Mouse (Mus musculus) kidney, embryonic 16.5 days (tissue): ENCODE data around the gene Psmc6. TPM values are rescaled to one million over a fixed set of nuclear protein-coding genes. Genes with fewer than 3 reads are reported as not detected.
A peak's percentile ranks its signal among the peaks of the same experiment; 100 is the strongest.

ENCODE experiments used
- ATAC-seq: fragments of 200-750 bp; cut with Nextera tagmentation; 2 replicates; pipeline ENCODE4 v1.8.0; 2017; ENCODE audit warnings: moderate TSS enrichment; ENCODE audit not compliant: low FRiP score, low TSS enrichment
- H3K27ac ChIP-seq: fragments of 300-500 bp; sonication (generic); 2 replicates; pipeline ENCODE4 v1.5.1; 2014; ENCODE audit warnings: low read length
- H3K27me3 ChIP-seq: fragments of 300-500 bp; sonication (generic); 2 replicates; pipeline ENCODE4 v1.6.1; 2014; ENCODE audit warnings: low read length, control low read depth, mixed read lengths; ENCODE audit not compliant: insufficient read depth
- H3K36me3 ChIP-seq: fragments of 300-500 bp; sonication (generic); 2 replicates; pipeline ENCODE4 v1.6.1; 2014; ENCODE audit warnings: low read length, control low read depth, mixed read lengths; ENCODE audit not compliant: insufficient read depth
- H3K4me1 ChIP-seq: fragments of 300-500 bp; sonication (generic); 2 replicates; pipeline ENCODE4 v1.6.1; 2014; ENCODE audit warnings: low read length, control low read depth, mixed read lengths; ENCODE audit not compliant: insufficient read depth
- H3K4me2 ChIP-seq: fragments of 300-500 bp; sonication (generic); replicated peaks from 2 replicates; pipeline ENCODE4 v1.6.1; 2014; ENCODE audit warnings: low read depth, low read length
- H3K4me3 ChIP-seq: fragments of 300-500 bp; sonication (generic); 2 replicates; pipeline ENCODE4 v1.5.1; 2014; ENCODE audit warnings: mild to moderate bottlenecking, low read length
- H3K9ac ChIP-seq: fragments of 300-500 bp; sonication (generic); replicated peaks from 2 replicates; pipeline ENCODE4 v1.6.1; 2014; ENCODE audit warnings: low read length
- H3K9me3 ChIP-seq: fragments of 300-500 bp; sonication (generic); 2 replicates; pipeline ENCODE4 v1.6.1; 2016; ENCODE audit warnings: low read length, control low read depth
- WGBS: fragments of 180-500 bp; shearing (Covaris S2); extraction: QIAGEN DNeasy Blood & Tissue Kit; methylation state at CpG from one replicate; pipeline ENCODE4 v1.1.7; 2014; 5-methylcytosine and 5-hydroxymethylcytosine counted together
- polyA plus RNA-seq: library from polyadenylated mRNA; unstranded; fragments of >200 nt; fragmentation: Nextera tagmentation; extraction: Ambion mirVana; gene quantifications from 2 replicates; pipeline ENCODE4 v1.2.1, GENCODE M21; 2015

Psmc6 gene
- 151 and 154 TPM in 2 replicates for polyA plus RNA-seq

DNA sequence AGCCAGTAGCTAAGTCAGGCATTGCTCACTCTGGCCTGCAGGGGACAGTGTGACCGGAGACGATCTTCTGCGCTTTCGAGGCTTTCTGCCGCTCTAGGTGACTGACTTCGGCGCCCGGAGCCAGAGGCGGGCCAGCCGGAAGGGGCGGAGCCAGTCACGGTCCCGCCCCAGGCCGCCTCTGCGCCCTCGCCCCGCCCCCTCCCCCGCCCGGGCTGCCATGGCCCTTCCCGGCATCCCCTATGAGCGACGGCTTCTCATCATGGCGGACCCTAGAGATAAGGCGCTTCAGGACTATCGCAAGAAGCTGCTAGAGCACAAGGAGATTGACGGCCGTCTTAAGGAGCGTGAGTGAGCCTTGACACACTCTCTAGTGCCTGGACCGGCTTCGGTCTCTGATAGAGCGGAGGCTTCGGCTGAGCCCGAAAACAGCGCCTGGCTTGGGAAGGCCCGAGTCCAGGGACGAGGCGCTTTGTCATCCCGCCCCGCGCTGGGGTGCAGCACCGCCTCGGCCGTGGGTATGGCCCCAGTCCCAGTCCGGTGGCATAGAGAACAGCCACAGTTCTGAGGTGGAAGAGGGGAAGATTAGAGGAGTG lies at the start of gene Psmc6:
Gene Psmc6 (plus strand): TSS at position 200 of the 593 bp plus-strand sequence.
- Histone ChIP-seq H3K4me1 (peaks cover 3% of the 10 kb centered on the region), H3K9ac (peak within 1 kb of the TSS; percentile 94)

GRCm38 (mm10) chr14:45282066-45282465 lies 47.5 kb upstream of the Psmc6 start:
- Histone ChIP-seq H3K9ac (no peak overlapping the region), H3K4me1 (no peaks in the 10 kb centered on the region), H3K4me3 (no peak overlapping the region), H3K27me3 (no peaks in the 10 kb centered on the region), H3K9me3 (no peaks in the 10 kb centered on the region), H3K4me2 (no peak overlapping the region), H3K36me3 (no peaks in the 10 kb centered on the region), H3K27ac (no peak overlapping the region)
- 83% methylated on average over 3 of the region's 3 CpGs for WGBS
- ATAC-seq: no peak

More for the DNA sequence above, at the start of gene Psmc6:
- ATAC-seq: peak; percentile 97
- Histone ChIP-seq H3K9me3 (no peaks in the 10 kb centered on the region), H3K27ac (peak within 1 kb of the TSS; percentile 74), H3K27me3 (no peaks in the 10 kb centered on the region), H3K36me3 (peaks cover 19% of the 10 kb centered on the region), H3K4me3 (peak within 1 kb of the TSS; percentile 91), H3K4me2 (peak within 1 kb of the TSS; percentile 62)
- WGBS: under 1% methylated on average over 44 of the region's 44 CpGs

DNA sequence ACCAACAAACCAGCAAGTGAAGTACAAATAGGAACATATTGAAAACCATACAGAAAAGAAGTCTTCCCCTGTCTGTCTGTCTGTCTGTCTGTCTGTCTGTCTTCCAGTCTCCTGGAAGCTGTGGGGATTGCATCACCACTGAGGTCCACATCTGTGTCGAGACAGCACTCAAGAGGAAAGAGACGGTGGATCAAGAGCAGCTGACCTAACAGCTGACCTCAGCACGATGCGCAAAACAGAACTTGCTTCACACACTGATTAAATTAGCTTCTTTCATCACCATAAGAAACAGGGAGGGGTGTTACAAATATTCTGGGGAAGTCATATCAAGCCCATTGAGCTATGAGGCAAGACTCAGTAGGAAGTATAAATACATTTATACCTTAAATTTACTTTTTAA lies 38.0 kb upstream of the Psmc6 start:
- Histone ChIP-seq H3K27ac (no peak overlapping the region), H3K9ac (no peak overlapping the region), H3K4me1 (no peaks in the 10 kb centered on the region), H3K9me3 (no peaks in the 10 kb centered on the region), H3K36me3 (0 out of 2 replicates have a peak, but pooled peaks cover 6% of the 10 kb centered on the region), H3K27me3 (no peaks in the 10 kb centered on the region), H3K4me3 (no peak overlapping the region), H3K4me2 (no peak overlapping the region)
- WGBS: 92% methylated on average over 4 of the region's 4 CpGs
- ATAC-seq: no peak

DNA sequence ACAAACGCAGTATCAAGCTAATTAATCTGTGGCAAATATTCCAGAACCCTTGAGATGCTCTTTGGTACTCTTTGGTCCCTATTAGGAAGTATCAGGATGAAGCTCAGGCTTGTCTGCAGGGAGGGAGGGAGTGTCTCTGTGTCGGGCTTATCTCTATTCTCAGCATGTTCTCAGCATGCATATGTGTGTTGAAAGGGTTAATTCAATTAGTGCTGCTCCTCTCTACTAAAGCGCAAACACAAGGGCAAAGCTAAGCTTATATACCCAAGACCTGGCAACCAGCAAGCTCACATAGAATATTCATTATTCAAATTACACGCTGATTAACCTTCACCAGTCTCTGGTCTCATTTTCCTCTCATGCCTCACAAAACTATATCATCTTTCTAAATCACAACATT lies 25.6 kb upstream of the Psmc6 start:
- H3K36me3 ChIP-seq: peaks cover 26% of the 10 kb centered on the region
- H3K4me1 ChIP-seq: no peaks in the 10 kb centered on the region
- H3K27ac ChIP-seq: no peak overlapping the region
- ATAC-seq: no peak
- H3K9me3 ChIP-seq: no peaks in the 10 kb centered on the region
- no peaks in the 10 kb centered on the region for H3K27me3 ChIP-seq
- no peak overlapping the region for H3K4me3 ChIP-seq
- no peak overlapping the region for H3K9ac ChIP-seq
- no peak overlapping the region for H3K4me2 ChIP-seq
- 81% methylated on average over 4 of the region's 4 CpGs for WGBS

- H3K36me3 ChIP-seq: peaks cover 21% of the 10 kb centered on the region
- H3K27me3 ChIP-seq: no peaks in the 10 kb centered on the region
- no peak overlapping the region for H3K27ac ChIP-seq
- 80% methylated on average over 4 of the region's 4 CpGs for WGBS
- no peaks in the 10 kb centered on the region for H3K9me3 ChIP-seq
- H3K4me3 ChIP-seq: no peak overlapping the region
- no peak overlapping the region for H3K4me2 ChIP-seq
- no peak for ATAC-seq
- H3K4me1 ChIP-seq: no peaks in the 10 kb centered on the region
- no peak overlapping the region for H3K9ac ChIP-seq
Measured at GRCm38 (mm10) chr14:45304389-45304788, 25.2 kb upstream of the Psmc6 start.

DNA sequence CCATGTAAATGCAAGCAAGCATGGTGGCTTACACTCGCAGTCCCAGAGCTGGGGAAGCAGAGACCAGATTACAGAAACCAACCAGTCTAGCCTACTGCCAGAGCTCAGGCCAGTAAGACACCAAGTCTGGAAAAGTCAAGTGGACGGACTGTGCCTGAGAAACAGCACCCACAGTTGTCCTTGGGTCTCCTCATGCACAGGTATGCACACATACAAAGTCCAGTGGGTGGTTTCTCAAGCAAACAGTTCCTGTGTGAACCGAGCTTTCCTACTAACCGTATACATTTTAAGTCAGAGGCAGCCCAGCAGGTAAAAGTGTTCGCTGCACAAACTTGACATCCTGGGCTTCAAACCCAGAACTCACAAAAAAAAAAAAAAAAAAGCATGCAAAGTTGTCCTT lies 23.7 kb upstream of the Psmc6 start:
- 91% methylated on average over 5 of the region's 5 CpGs for WGBS
- Histone ChIP-seq H3K36me3 (peaks cover 16% of the 10 kb centered on the region; the same call in 1 of the 2 replicates), H3K9me3 (no peaks in the 10 kb centered on the region), H3K9ac (no peak overlapping the region), H3K4me1 (no peaks in the 10 kb centered on the region), H3K4me3 (no peak overlapping the region), H3K27me3 (no peaks in the 10 kb centered on the region), H3K4me2 (no peak overlapping the region), H3K27ac (no peak overlapping the region)
- no peak for ATAC-seq

GRCm38 (mm10) chr14:45307630-45308328 lies 21.8 kb upstream of the Psmc6 start:
- WGBS: 83% methylated on average over 8 of the region's 8 CpGs
- no peaks in the 10 kb centered on the region for H3K9me3 ChIP-seq

DNA sequence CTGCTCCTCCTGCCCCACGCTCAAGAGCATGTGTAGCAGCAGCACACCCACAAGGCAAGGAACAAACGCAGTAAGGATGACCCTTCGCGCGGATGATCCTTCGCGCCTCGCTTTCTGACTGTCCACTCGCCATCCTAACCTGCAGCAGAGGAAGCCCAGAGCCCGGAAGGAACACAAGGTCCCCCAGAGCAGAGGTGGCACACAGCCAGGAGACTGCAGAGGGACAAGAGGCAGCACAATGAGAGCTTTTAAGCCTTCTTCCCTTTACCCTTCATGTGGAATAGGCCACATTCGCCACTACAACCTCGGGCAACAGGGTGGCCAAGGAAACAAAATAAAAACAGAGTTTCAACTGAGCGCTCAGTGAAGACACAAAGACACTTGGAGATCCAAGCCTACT lies 19.9 kb upstream of the Psmc6 start:
- Histone ChIP-seq H3K9me3 (no peaks in the 10 kb centered on the region), H3K4me3 (no peak overlapping the region), H3K27me3 (no peaks in the 10 kb centered on the region), H3K4me1 (no peaks in the 10 kb centered on the region), H3K9ac (no peak overlapping the region), H3K4me2 (no peak overlapping the region), H3K27ac (no peak overlapping the region), H3K36me3 (0 out of 2 replicates have a peak, but pooled peaks cover 7% of the 10 kb centered on the region)
- WGBS: 88% methylated on average over 13 of the region's 13 CpGs
- ATAC-seq: no peak

More at GRCm38 (mm10) chr14:45307630-45308328, 21.8 kb upstream of the Psmc6 start:
- no peaks in the 10 kb centered on the region for H3K4me1 ChIP-seq
- no peak for ATAC-seq
- no peaks in the 10 kb centered on the region for H3K27me3 ChIP-seq
- H3K4me2 ChIP-seq: no peak overlapping the region
- no peak overlapping the region for H3K9ac ChIP-seq
- no peak overlapping the region for H3K4me3 ChIP-seq
- peaks cover 10% of the 10 kb centered on the region; the same call in 1 of the 2 replicates for H3K36me3 ChIP-seq
- H3K27ac ChIP-seq: no peak overlapping the region

DNA sequence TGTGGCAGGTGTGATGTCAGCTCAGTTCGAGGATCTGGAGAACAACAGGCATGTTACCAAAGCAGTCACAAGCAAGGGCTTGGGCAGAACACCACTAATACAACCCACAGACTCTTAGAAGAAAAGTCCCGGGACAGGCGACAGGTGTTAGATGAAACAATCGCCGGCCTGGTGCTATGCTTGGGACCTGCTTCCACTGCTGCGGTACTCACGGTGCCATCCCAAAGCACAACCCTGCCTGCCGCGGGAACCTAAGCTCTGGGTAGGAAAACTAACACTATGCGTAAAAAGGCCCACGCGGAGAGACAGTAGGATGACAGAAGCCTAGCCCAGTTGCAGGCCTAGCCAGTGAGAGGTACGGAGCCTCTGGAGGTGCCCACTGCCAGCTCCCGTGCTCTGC lies 19.5 kb upstream of the Psmc6 start:
- Histone ChIP-seq H3K27ac (no peak overlapping the region), H3K4me1 (no peaks in the 10 kb centered on the region), H3K9ac (no peak overlapping the region), H3K4me2 (no peak overlapping the region), H3K36me3 (0 out of 2 replicates have a peak, but pooled peaks cover 3% of the 10 kb centered on the region), H3K9me3 (no peaks in the 10 kb centered on the region), H3K27me3 (no peaks in the 10 kb centered on the region), H3K4me3 (no peak overlapping the region)
- ATAC-seq: no peak
- WGBS: 92% methylated on average over 14 of the region's 14 CpGs

GRCm38 (mm10) chr14:45316927-45317326 lies 12.7 kb upstream of the Psmc6 start:
- WGBS: 78% methylated on average over 5 of the region's 5 CpGs
- H3K36me3 ChIP-seq: no peaks in the 10 kb centered on the region

More at GRCm38 (mm10) chr14:45316927-45317326, 12.7 kb upstream of the Psmc6 start:
- no peak overlapping the region for H3K9ac ChIP-seq
- no peak for ATAC-seq
- H3K27ac ChIP-seq: no peak overlapping the region
- peaks cover 15% of the 10 kb centered on the region for H3K4me1 ChIP-seq
- no peaks in the 10 kb centered on the region for H3K9me3 ChIP-seq
- H3K27me3 ChIP-seq: no peaks in the 10 kb centered on the region
- H3K4me2 ChIP-seq: peak overlapping the region; percentile 59
- H3K4me3 ChIP-seq: peak overlapping the region; percentile 84
